Mouse (Mus musculus): ENCODE data around the gene Cfap97d1. TPM values are rescaled to one million over a fixed set of nuclear protein-coding genes. Genes with fewer than 3 reads are reported as not detected.

Cfap97d1 gene
- total RNA-seq (2012; rRNA removed) = not detected in 2 replicates
- not detected for polyA plus RNA-seq (2012; ENCODE audit: insufficient read depth in 1 of 2, insufficient read length in 2 of 2, low read depth in 1 of 2, low replicate concordance in 2 of 2, missing spikeins in 1 of 2)

DNA sequence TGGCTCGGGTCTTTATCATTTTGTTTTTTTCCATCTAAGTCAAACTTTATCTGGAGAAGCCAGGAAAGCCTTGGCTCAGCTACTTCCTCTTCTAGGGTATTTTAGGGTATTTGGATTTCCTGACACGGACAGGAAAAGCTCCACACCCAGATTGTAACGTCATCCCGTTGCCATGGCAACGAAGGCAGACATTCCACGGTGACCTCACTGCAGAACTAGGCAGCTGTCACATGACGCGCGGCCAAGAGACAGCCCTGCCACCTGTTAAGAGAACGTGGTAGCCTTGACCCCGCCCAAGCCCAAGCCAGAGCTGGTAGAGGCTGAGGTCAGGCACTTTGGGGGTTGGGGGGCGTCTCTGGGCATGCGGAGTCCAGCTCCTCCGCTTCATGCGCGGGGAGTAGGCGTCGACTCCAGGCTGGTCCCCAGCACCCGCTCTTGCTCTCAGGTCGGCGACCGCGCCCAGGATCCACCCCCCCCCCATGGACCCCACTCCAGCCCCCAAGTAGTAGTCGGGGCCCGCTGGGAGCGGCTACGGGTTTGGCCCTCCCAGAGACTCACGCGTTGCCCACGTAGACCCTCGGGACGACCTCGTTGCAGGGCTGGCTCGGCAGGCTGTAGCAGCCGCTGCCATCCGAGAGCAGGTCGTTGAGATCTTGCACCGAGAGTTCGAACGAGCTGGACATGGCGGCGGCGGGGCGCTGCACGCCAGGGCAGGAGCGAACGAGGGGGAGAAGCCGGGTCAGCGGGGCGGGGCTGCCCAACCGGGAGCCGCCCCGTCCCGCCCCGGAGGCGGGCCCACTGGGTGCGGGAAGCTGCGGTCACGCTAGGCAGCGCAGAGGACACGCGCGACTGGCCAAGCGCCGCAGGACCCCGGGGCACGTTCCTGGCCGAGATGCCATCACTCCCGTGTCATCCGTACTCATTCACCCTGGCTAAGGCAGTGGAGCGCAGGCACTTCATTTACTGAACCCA lies at the start of gene Cfap97d1:
Gene Cfap97d1, plus strand, starts transcription at position 226 of the 972 bp plus-strand sequence.
- Histone ChIP-seq H3K9me3 (replicated peaks; ENCODE audit: insufficient read depth, low read length) (no peaks in the 10 kb centered on the region), H3K27ac (ENCODE audit: control insufficient read depth, low read depth, low read length) (peak within 1 kb of the TSS; percentile 76), H3K4me3 (ENCODE audit: control insufficient read depth in 1 of 2, insufficient read depth in 1 of 2, low read depth in 2 of 2, low read length in 2 of 2) (peak within 1 kb of the TSS; percentile 69 to 74), H3K36me3 (ENCODE audit: control insufficient read depth in 1 of 2, insufficient read depth in 2 of 2, low read length in 2 of 2) (peaks cover 0 to 5% of the 10 kb centered on the region in 2 experiments; a peak in 3 of 4 replicates), H3K27me3 (ENCODE audit: control insufficient read depth in 1 of 2, insufficient read depth in 2 of 2, low read length in 2 of 2) (no peaks in the 10 kb centered on the region), H3K9ac (ENCODE audit: control insufficient read depth, low read depth, low read length, poor library complexity, severe bottlenecking) (peak within 1 kb of the TSS; percentile 78), H3K79me2 (ENCODE audit: control insufficient read depth, insufficient read depth, low read length, poor library complexity) (peaks cover 2% of the 10 kb centered on the region), H3K4me1 (ENCODE audit: control insufficient read depth in 1 of 2, insufficient read depth in 2 of 2, low read length in 2 of 2) (peaks cover 0 to 13% of the 10 kb centered on the region in 2 experiments; a peak in 2 of 4 replicates)
- peak; percentile 98 for DNase-seq (ENCODE audit: low read depth, low spot score)
- TF ChIP-seq KAT2A (conservative IDR thresholded peaks at IDR 0.05; ENCODE audit: low read depth, low read length) (no peak), GATA1 (IDR thresholded peaks at IDR 0.05; ENCODE audit: low read depth, low read length) (peak; percentile 90), CHD1 (IDR thresholded peaks at IDR 0.05; ENCODE audit: low read depth, low read length) (no peak), TBP (IDR thresholded peaks at IDR 0.05; ENCODE audit: low read depth, low read length) (no peak), JUND (IDR thresholded peaks at IDR 0.05; ENCODE audit: low read depth, low read length) (no peak), EP300 (IDR thresholded peaks at IDR 0.05; ENCODE audit: low read depth in 1 of 2, low read length in 2 of 2) (peak; percentile 88 to 89), NELFE (IDR thresholded peaks at IDR 0.05; ENCODE audit: low read depth, low read length) (peak; percentile 66), GABPA (IDR thresholded peaks at IDR 0.05; ENCODE audit: low read depth, low read length) (no peak), ZMIZ1 (IDR thresholded peaks at IDR 0.05; ENCODE audit: low read depth, low read length) (no peak), USF2 (IDR thresholded peaks at IDR 0.05; ENCODE audit: borderline replicate concordance in 1 of 2, insufficient read depth in 1 of 2, low read depth in 1 of 2, low read length in 2 of 2) (peak in 1 of 2 experiments; percentile 74; a peak in 2 of 4 replicates), MAFK (IDR thresholded peaks at IDR 0.05; ENCODE audit: borderline replicate concordance, low read depth, low read length) (no peak), MYC (IDR thresholded peaks at IDR 0.05; ENCODE audit: low read depth, low read length) (peak; percentile 51; the same call in 1 of the 2 replicates), POLR2A (IDR thresholded peaks at IDR 0.05; ENCODE audit: control insufficient read depth in 1 of 2, insufficient read depth in 1 of 2, low read depth in 1 of 2, low read length in 2 of 2, poor library complexity in 1 of 2) (peak; percentile 65 to 72; a peak in 3 of 4 replicates), SIN3A (IDR thresholded peaks at IDR 0.05; ENCODE audit: low read length) (peak; percentile 94), ZNF384 (IDR thresholded peaks at IDR 0.05; ENCODE audit: low read depth, low read length) (peak; percentile 62), SMC3 (IDR thresholded peaks at IDR 0.05; ENCODE audit: low read depth, low read length) (no peak), MAX (IDR thresholded peaks at IDR 0.05; ENCODE audit: low read length) (peak; percentile 75), CTCF (IDR thresholded peaks at IDR 0.05 in 2 of 3, conservative IDR thresholded peaks at IDR 0.05 in 1 of 3; ENCODE audit: control insufficient read depth in 1 of 3, insufficient read depth in 1 of 3, low read depth in 2 of 3, low read length in 3 of 3, poor library complexity in 1 of 3, severe bottlenecking in 1 of 3) (0 out of 6 replicates have a peak, but pooled peaks of 1 of the 3 experiments have one; percentile 8), ZKSCAN1 (IDR thresholded peaks at IDR 0.05; ENCODE audit: low read depth, low read length) (no peak), TAL1 (IDR thresholded peaks at IDR 0.05; ENCODE audit: low read length) (peak; percentile 82), MEF2A (IDR thresholded peaks at IDR 0.05; ENCODE audit: extremely low read depth, insufficient replicate concordance, low read depth, low read length, poor library complexity, severe bottlenecking) (peak; percentile 98), BHLHE40 (IDR thresholded peaks at IDR 0.05; ENCODE audit: borderline replicate concordance, low read depth, low read length) (peak; percentile 45; the same call in 1 of the 2 replicates), ZC3H11A (IDR thresholded peaks at IDR 0.05; ENCODE audit: low read depth, low read length) (no peak), UBTF (IDR thresholded peaks at IDR 0.05; ENCODE audit: borderline replicate concordance, insufficient read depth, low read depth, low read length) (no peak), MXI1 (IDR thresholded peaks at IDR 0.05; ENCODE audit: low read depth, low read length) (peak; percentile 83), RAD21 (IDR thresholded peaks at IDR 0.05; ENCODE audit: low read depth, low read length) (no peak), TCF12 (IDR thresholded peaks at IDR 0.05; ENCODE audit: low read depth, low read length) (peak; percentile 88), USF1 (IDR thresholded peaks at IDR 0.05; ENCODE audit: low read depth, low read length) (peak; percentile 97), HCFC1 (IDR thresholded peaks at IDR 0.05; ENCODE audit: low read depth, low read length) (peak; percentile 54), NRF1 (IDR thresholded peaks at IDR 0.05; ENCODE audit: insufficient read depth, low read depth, low read length, poor library complexity, severe bottlenecking) (no peak), MAZ (IDR thresholded peaks at IDR 0.05; ENCODE audit: low read depth, low read length) (peak; percentile 33; the same call in 1 of the 2 replicates), RCOR1 (IDR thresholded peaks at IDR 0.05; ENCODE audit: low read depth, low read length) (peak; percentile 67; the same call in 1 of the 2 replicates), CHD2 (IDR thresholded peaks at IDR 0.05; ENCODE audit: low read length) (no peak), POLR2AphosphoS5 (IDR thresholded peaks at IDR 0.05; ENCODE audit: borderline replicate concordance, low read depth, low read length) (no peak)
